Mouse (Mus musculus): Measurements from ENCODE around the gene Mdga2.

DNA sequence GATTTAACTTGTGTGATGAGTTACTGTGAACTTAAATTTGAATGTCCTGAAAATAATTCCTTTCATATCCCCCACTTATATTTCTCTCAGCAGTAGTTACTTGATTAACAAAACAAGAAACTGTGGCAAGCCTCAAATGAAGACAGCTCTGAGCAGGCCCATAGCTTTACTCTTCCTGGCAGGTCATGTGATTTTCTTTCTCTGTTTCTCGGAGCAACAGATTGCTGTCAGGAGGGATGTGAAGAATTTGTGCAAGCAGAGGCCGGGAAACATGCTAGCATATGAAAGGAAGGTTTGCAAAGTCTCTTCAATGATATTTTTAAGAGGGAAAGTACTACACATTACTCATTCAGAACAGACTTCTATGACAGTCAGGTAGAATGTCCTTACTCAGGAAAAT is 697.4 kb downstream of the Mdga2 start:
- TF ChIP-seq MYC (IDR thresholded peaks at IDR 0.05; ENCODE audit: low read depth, low read length) (no peak), CTCF (conservative IDR thresholded peaks at IDR 0.05 in 1 of 2, IDR thresholded peaks at IDR 0.05 in 1 of 2; ENCODE audit: low read depth in 2 of 2, low read length in 2 of 2) (no peak), MAFK (IDR thresholded peaks at IDR 0.05; ENCODE audit: insufficient replicate concordance, low read length) (no peak), USF2 (conservative IDR thresholded peaks at IDR 0.05; ENCODE audit: low read depth, low read length) (no peak)
